Mouse (Mus musculus) erythroblast, embryonic 14.5 days (primary cell): Measurements from ENCODE around the gene Tdp2.

Experiments
- GATA1 ChIP-seq: IDR thresholded peaks from 2 replicates; pipeline ENCODE4 v1.6.1; 2012; ENCODE audit warnings: low read length, inconsistent platforms, mixed read lengths
- TAL1 ChIP-seq: IDR thresholded peaks from 3 replicates; pipeline ENCODE4 v1.6.1; 2012; ENCODE audit warnings: low read length, inconsistent platforms, mixed read lengths

GRCm38 (mm10) chr13:24832131-24832810 lies 792 bp downstream of the Tdp2 start:
- TF ChIP-seq GATA1 (no peak), TAL1 (no peak)
